Mouse (Mus musculus) MEL (cell line): ENCODE measurements around the gene Diexf. TPM values are rescaled to one million over a fixed set of nuclear protein-coding genes. Genes with fewer than 3 reads are reported as not detected.

Experiments used
- DNase-seq: peaks from one replicate; pipeline ENCODE4 v3.0.0; 2011; ENCODE audit warnings: low read depth, low spot score
- H3K27ac ChIP-seq: 2 replicates; pipeline ENCODE4 v1.5.1; 2012; ENCODE audit warnings: low read depth, mild to moderate bottlenecking, control low read depth, low read length, moderate library complexity; ENCODE audit not compliant: control insufficient read depth
- H3K27me3 ChIP-seq, 2 experiments: fragments of 150-350 bp in 1 of 2; sonication (generic) in 1 of 2; 2 replicates each; pipeline ENCODE4 v1.6.1; 2012; ENCODE audit warnings: low read length in 2 of 2, mild to moderate bottlenecking in 2 of 2, improper control_type of control experiment in 1 of 2, moderate library complexity in 1 of 2; ENCODE audit not compliant: insufficient read depth in 2 of 2, control insufficient read depth in 1 of 2
- H3K36me3 ChIP-seq, 2 experiments: 2 replicates each; pipeline ENCODE4 v1.6.1; 2012 to 2014; ENCODE audit warnings: low read length in 2 of 2, improper control_type of control experiment in 1 of 2, inconsistent platforms in 1 of 2, mild to moderate bottlenecking in 1 of 2; ENCODE audit not compliant: insufficient read depth in 2 of 2, control insufficient read depth in 1 of 2
- H3K4me1 ChIP-seq, 2 experiments: fragments of 150-350 bp in 1 of 2; sonication (generic) in 1 of 2; 2 replicates each; pipeline ENCODE4 v1.6.1; 2012; ENCODE audit warnings: low read length in 2 of 2, improper control_type of control experiment in 1 of 2, mild to moderate bottlenecking in 1 of 2; ENCODE audit not compliant: insufficient read depth in 2 of 2, control insufficient read depth in 1 of 2
- H3K4me3 ChIP-seq, 2 experiments: fragments of 150-350 bp in 1 of 2; sonication (generic) in 1 of 2; 2 replicates each; pipeline ENCODE4 v1.5.1; 2012; ENCODE audit warnings: low read depth in 2 of 2, low read length in 2 of 2, mild to moderate bottlenecking in 2 of 2, moderate library complexity in 2 of 2, control low read depth in 1 of 2, improper control_type of control experiment in 1 of 2; ENCODE audit not compliant: control insufficient read depth in 1 of 2, insufficient read depth in 1 of 2
- H3K79me2 ChIP-seq: 2 replicates; pipeline ENCODE4 v1.6.1; 2012; ENCODE audit warnings: mild to moderate bottlenecking, low read length, moderate library complexity; ENCODE audit not compliant: control insufficient read depth, poor library complexity, insufficient read depth
- H3K9ac ChIP-seq: 2 replicates; pipeline ENCODE4 v1.6.1; 2012; ENCODE audit warnings: low read depth, mild to moderate bottlenecking, control low read depth, low read length, moderate library complexity; ENCODE audit not compliant: control insufficient read depth, poor library complexity, severe bottlenecking
- H3K9me3 ChIP-seq: fragments of 150-350 bp; sonication (generic); replicated peaks from 2 replicates; pipeline ENCODE4 v1.6.1; 2012; ENCODE audit warnings: mild to moderate bottlenecking, low read length, improper control_type of control experiment, moderate library complexity; ENCODE audit not compliant: insufficient read depth
- BHLHE40 ChIP-seq: IDR thresholded peaks from 2 replicates; pipeline ENCODE4 v1.6.1; 2012; ENCODE audit warnings: low read depth, mild to moderate bottlenecking, inconsistent platforms, low read length, improper control_type of control experiment, borderline replicate concordance
- CHD1 ChIP-seq: IDR thresholded peaks from 2 replicates; pipeline ENCODE4 v1.6.1; 2012; ENCODE audit warnings: low read depth, mild to moderate bottlenecking, inconsistent platforms, low read length, improper control_type of control experiment
- EP300 ChIP-seq, 2 experiments: IDR thresholded peaks; 2 replicates each; pipeline ENCODE4 v1.6.1; 2011; ENCODE audit warnings: improper control_type of control experiment in 2 of 2, low read length in 2 of 2, low read depth in 1 of 2, mild to moderate bottlenecking in 1 of 2
- ETS1 ChIP-seq: IDR thresholded peaks from 2 replicates; pipeline ENCODE4 v1.6.1; 2012; ENCODE audit warnings: low read depth, mild to moderate bottlenecking, inconsistent platforms, low read length, improper control_type of control experiment, moderate library complexity
- GABPA ChIP-seq: IDR thresholded peaks from 2 replicates; pipeline ENCODE4 v1.6.1; 2012; ENCODE audit warnings: low read depth, mild to moderate bottlenecking, inconsistent platforms, low read length, improper control_type of control experiment, moderate library complexity
- GATA1 ChIP-seq: IDR thresholded peaks from 2 replicates; pipeline ENCODE4 v1.6.1; 2011; ENCODE audit warnings: low read depth, low read length, improper control_type of control experiment
- KAT2A ChIP-seq: conservative IDR thresholded peaks from 2 replicates; pipeline ENCODE4 v1.6.1; 2012; ENCODE audit warnings: low read depth, low read length, improper control_type of control experiment, inconsistent platforms
- MAX ChIP-seq: IDR thresholded peaks from 2 replicates; pipeline ENCODE4 v1.6.1; 2011; ENCODE audit warnings: low read length, improper control_type of control experiment
- MAZ ChIP-seq: IDR thresholded peaks from 2 replicates; pipeline ENCODE4 v1.6.1; 2012; ENCODE audit warnings: low read depth, mild to moderate bottlenecking, inconsistent platforms, low read length, improper control_type of control experiment
- MEF2A ChIP-seq: IDR thresholded peaks from 2 replicates; pipeline ENCODE4 v1.6.1; 2014; ENCODE audit warnings: low read depth, mild to moderate bottlenecking, inconsistent platforms, low read length, improper control_type of control experiment; ENCODE audit not compliant: poor library complexity, insufficient replicate concordance, severe bottlenecking; ENCODE audit errors: extremely low read depth
- MXI1 ChIP-seq: IDR thresholded peaks from 2 replicates; pipeline ENCODE4 v1.6.1; 2011; ENCODE audit warnings: mild to moderate bottlenecking, low read depth, low read length, improper control_type of control experiment
- MYB ChIP-seq: IDR thresholded peaks from 2 replicates; pipeline ENCODE4 v1.6.1; 2011; ENCODE audit warnings: mild to moderate bottlenecking, low read depth, low read length, improper control_type of control experiment
- MYC ChIP-seq: IDR thresholded peaks from 2 replicates; pipeline ENCODE4 v1.6.1; 2011; ENCODE audit warnings: low read depth, mild to moderate bottlenecking, low read length, improper control_type of control experiment, moderate library complexity
- NELFE ChIP-seq: IDR thresholded peaks from 2 replicates; pipeline ENCODE4 v1.6.1; 2011; ENCODE audit warnings: low read depth, low read length, improper control_type of control experiment
- POLR2A ChIP-seq, 2 experiments: IDR thresholded peaks; 2 replicates each; pipeline ENCODE4 v1.6.1; 2011 to 2012; ENCODE audit warnings: low read length in 2 of 2, mild to moderate bottlenecking in 2 of 2, control low read depth in 1 of 2, improper control_type of control experiment in 1 of 2, low read depth in 1 of 2, moderate library complexity in 1 of 2; ENCODE audit not compliant: control insufficient read depth in 1 of 2, insufficient read depth in 1 of 2, poor library complexity in 1 of 2
- POLR2AphosphoS2 ChIP-seq: IDR thresholded peaks from 2 replicates; pipeline ENCODE4 v1.6.1; 2011; ENCODE audit warnings: low read length, improper control_type of control experiment
- RAD21 ChIP-seq: IDR thresholded peaks from 2 replicates; pipeline ENCODE4 v1.6.1; 2011; ENCODE audit warnings: mild to moderate bottlenecking, low read depth, low read length, improper control_type of control experiment
- RCOR1 ChIP-seq: IDR thresholded peaks from 2 replicates; pipeline ENCODE4 v1.6.1; 2012; ENCODE audit warnings: low read depth, mild to moderate bottlenecking, inconsistent platforms, low read length, improper control_type of control experiment
- SMC3 ChIP-seq: IDR thresholded peaks from 2 replicates; pipeline ENCODE4 v1.6.1; 2011; ENCODE audit warnings: low read depth, low read length, improper control_type of control experiment
- TAL1 ChIP-seq: IDR thresholded peaks from 2 replicates; pipeline ENCODE4 v1.6.1; 2012; ENCODE audit warnings: mild to moderate bottlenecking, inconsistent platforms, low read length, moderate library complexity, mixed read lengths
- TCF12 ChIP-seq: IDR thresholded peaks from 2 replicates; pipeline ENCODE4 v1.6.1; 2014; ENCODE audit warnings: low read depth, mild to moderate bottlenecking, inconsistent platforms, low read length, improper control_type of control experiment, moderate library complexity
- UBTF ChIP-seq: IDR thresholded peaks from 2 replicates; pipeline ENCODE4 v1.6.1; 2012; ENCODE audit warnings: low read depth, mild to moderate bottlenecking, inconsistent platforms, low read length, improper control_type of control experiment, moderate library complexity, borderline replicate concordance; ENCODE audit not compliant: insufficient read depth
- USF1 ChIP-seq: IDR thresholded peaks from 2 replicates; pipeline ENCODE4 v1.6.1; 2014; ENCODE audit warnings: low read depth, mild to moderate bottlenecking, inconsistent platforms, low read length, improper control_type of control experiment, moderate library complexity
- ZKSCAN1 ChIP-seq: IDR thresholded peaks from 2 replicates; pipeline ENCODE4 v1.6.1; 2012; ENCODE audit warnings: low read depth, mild to moderate bottlenecking, inconsistent platforms, low read length, improper control_type of control experiment, moderate library complexity
- ZMIZ1 ChIP-seq: IDR thresholded peaks from 2 replicates; pipeline ENCODE4 v1.6.1; 2012; ENCODE audit warnings: low read depth, mild to moderate bottlenecking, inconsistent platforms, low read length, improper control_type of control experiment, moderate library complexity
- polyA plus RNA-seq, 2 experiments: library from polyadenylated mRNA; stranded (reverse) in 1 of 2; unstranded in 1 of 2; fragments of >175 nt in 1 of 2; fragments of >200 nt in 1 of 2; gene quantifications; 2 replicates each; pipeline versions ENCODE4 v1.2.1 to v1.2.4; 2012; ENCODE audit warnings: low replicate concordance in 2 of 2, low read depth in 1 of 2; ENCODE audit not compliant: insufficient read length in 2 of 2, insufficient read depth in 1 of 2, missing spikeins in 1 of 2
- total RNA-seq: library from RNA; depleted of rRNA; stranded (reverse); fragments of 300-350 nt; gene quantifications from 2 replicates; pipeline ENCODE4 v1.2.3, GENCODE M21; 2012

Gene Diexf
- total and polyA plus RNA-seq, 3 experiments, result 20.6 to 45.4 TPM; not detected in 1

GRCm38 (mm10) chr1:193157111-193157492 lies 27.0 kb upstream of the Diexf start:
- Histone ChIP-seq H3K9ac (no peak overlapping the region), H3K9me3 (no peaks in the 10 kb centered on the region), H3K27me3 (no peaks in the 10 kb centered on the region), H3K36me3 (peaks cover 0 to 18% of the 10 kb centered on the region in 2 experiments; a peak in 2 of 4 replicates), H3K79me2 (no peaks in the 10 kb centered on the region), H3K4me3 (no peak overlapping the region), H3K4me1 (peaks cover 0 to 16% of the 10 kb centered on the region in 2 experiments; a peak in 2 of 4 replicates), H3K27ac (no peak overlapping the region)
- TF ChIP-seq CHD1 (no peak), MYB (no peak), USF1 (no peak), MAZ (no peak), ZKSCAN1 (no peak), POLR2AphosphoS2 (no peak), MAX (no peak), ZMIZ1 (no peak)
- no peak for DNase-seq

DNA sequence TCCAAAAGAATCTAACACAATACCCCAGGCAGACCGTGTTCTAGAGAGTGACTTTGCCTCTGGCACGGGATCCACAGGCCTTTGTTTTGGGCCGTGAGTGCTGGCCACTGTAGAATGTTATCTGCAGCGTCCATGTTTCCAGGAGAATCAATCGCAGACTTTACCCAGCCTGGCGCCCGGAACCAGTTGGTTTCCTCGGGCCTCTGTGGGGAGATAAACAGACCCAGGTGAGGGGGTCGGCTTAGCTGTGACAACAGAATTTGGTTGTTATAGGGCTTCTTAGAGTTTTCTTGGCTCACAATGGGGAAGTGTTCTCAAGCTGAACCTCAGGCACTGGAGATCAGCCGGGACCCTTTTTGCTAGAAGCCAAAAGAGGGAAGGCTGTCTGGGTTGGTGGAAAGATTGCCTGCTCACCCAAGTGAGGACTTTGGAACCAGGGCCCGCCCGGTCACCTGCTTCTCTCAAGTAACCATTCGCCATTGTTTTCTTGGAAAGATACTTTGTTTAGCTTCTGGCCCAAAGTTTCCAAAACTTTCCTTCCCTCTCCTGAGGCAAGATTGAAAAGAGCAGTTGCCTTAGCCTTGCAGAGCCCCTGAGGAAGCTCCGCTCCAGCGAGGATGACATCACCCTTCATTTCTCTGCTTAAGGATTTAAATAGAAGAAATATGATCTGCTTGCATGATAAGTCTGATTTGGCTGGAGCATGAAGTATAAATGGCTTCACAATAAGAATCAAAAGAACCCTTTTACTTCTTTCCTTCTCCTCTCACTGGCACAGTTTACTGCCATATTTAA lies 26.4 kb upstream of the Diexf start:
- no peaks in the 10 kb centered on the region for H3K79me2 ChIP-seq
- no peaks in the 10 kb centered on the region for H3K27me3 ChIP-seq
- H3K36me3 ChIP-seq, result peaks cover 0 to 18% of the 10 kb centered on the region in 2 experiments; a peak in 2 of 4 replicates
- H3K27ac ChIP-seq, result no peak overlapping the region
- peak; percentile 50 for DNase-seq
- peaks cover 0 to 16% of the 10 kb centered on the region in 2 experiments; a peak in 2 of 4 replicates for H3K4me1 ChIP-seq
- TF ChIP-seq USF1 (no peak), ETS1 (no peak), MXI1 (no peak), CHD1 (no peak), GABPA (no peak), SMC3 (no peak), RCOR1 (no peak), MYC (no peak), GATA1 (peak; percentile 36), ZMIZ1 (no peak), MAX (no peak), KAT2A (no peak), RAD21 (no peak), BHLHE40 (no peak), UBTF (no peak), POLR2AphosphoS2 (no peak), EP300 (IDR thresholded peaks at IDR 0.05; ENCODE audit: low read depth in 1 of 2, low read length in 2 of 2) (0 out of 4 replicates have a peak, but pooled peaks of 1 of the 2 experiments have one; percentile 27), POLR2A (IDR thresholded peaks at IDR 0.05; ENCODE audit: control insufficient read depth in 1 of 2, insufficient read depth in 1 of 2, low read depth in 1 of 2, low read length in 2 of 2, poor library complexity in 1 of 2) (no peak), MAZ (no peak), NELFE (no peak), MYB (no peak), MEF2A (no peak), TCF12 (no peak), TAL1 (peak; percentile 45; the same call in 1 of the 2 replicates)
- no peaks in the 10 kb centered on the region for H3K9me3 ChIP-seq
- H3K4me3 ChIP-seq, result no peak overlapping the region
- H3K9ac ChIP-seq, result no peak overlapping the region
